Mouse (Mus musculus) myocyte (in vitro differentiated cells): Measurements from ENCODE around the gene Cacna2d3. TPM values are rescaled to one million over a fixed set of nuclear protein-coding genes. Genes with fewer than 3 reads are reported as not detected.

Source experiments
- H3K27me3 ChIP-seq: one replicate; pipeline ENCODE4 v1.6.1; 2011; ENCODE audit not compliant: control insufficient read depth, insufficient read depth, insufficient read length
- H3K36me3 ChIP-seq: one replicate; pipeline ENCODE4 v1.6.1; 2011; ENCODE audit not compliant: control insufficient read depth, insufficient read depth
- H3K4me2 ChIP-seq: one replicate; pipeline ENCODE4 v1.6.1; 2011; ENCODE audit warnings: low read depth, control low read depth
- H3K4me3 ChIP-seq: one replicate; pipeline ENCODE4 v1.5.1; 2011; ENCODE audit warnings: mild to moderate bottlenecking, control low read depth, moderate library complexity
- H3K79me2 ChIP-seq: one replicate; pipeline ENCODE4 v1.6.1; 2011; ENCODE audit not compliant: control insufficient read depth, insufficient read depth
- H3ac ChIP-seq: one replicate; pipeline ENCODE4 v1.6.1; 2011; ENCODE audit not compliant: control insufficient read depth, insufficient read length
- CEBPB ChIP-seq: IDR thresholded peaks from 2 replicates; pipeline ENCODE4 v1.6.1; 2011; ENCODE audit warnings: mild to moderate bottlenecking, moderate library complexity; ENCODE audit not compliant: poor library complexity, insufficient read depth, severe bottlenecking
- E2F4 ChIP-seq: IDR thresholded peaks from one replicate; pipeline ENCODE4 v1.6.1; 2011; ENCODE audit warnings: mild to moderate bottlenecking, control low read depth, moderate library complexity; ENCODE audit not compliant: insufficient read depth
- MAX ChIP-seq: IDR thresholded peaks from one replicate; pipeline ENCODE4 v1.6.1; 2011; ENCODE audit warnings: low read depth, mild to moderate bottlenecking, control low read depth
- MYOD1 ChIP-seq, 3 experiments: IDR thresholded peaks; one replicate each; pipeline ENCODE4 v1.6.1; 2011; ENCODE audit warnings: control low read depth in 2 of 3, low read depth in 2 of 3, mild to moderate bottlenecking in 2 of 3, moderate library complexity in 1 of 3; ENCODE audit not compliant: insufficient read length in 2 of 3, control insufficient read depth in 1 of 3
- MYOG ChIP-seq, 3 experiments: IDR thresholded peaks; one replicate each; pipeline ENCODE4 v1.6.1; 2011; ENCODE audit warnings: control low read depth in 2 of 3, low read depth in 2 of 3, mild to moderate bottlenecking in 2 of 3; ENCODE audit not compliant: insufficient read length in 2 of 3, control insufficient read depth in 1 of 3, insufficient read depth in 1 of 3
- POLR2A ChIP-seq: IDR thresholded peaks from one replicate; pipeline ENCODE4 v1.6.1; 2011; ENCODE audit warnings: low read depth, mild to moderate bottlenecking, control low read depth, moderate library complexity; ENCODE audit not compliant: insufficient read length
- POLR2AphosphoS2 ChIP-seq: IDR thresholded peaks from one replicate; pipeline ENCODE4 v1.6.1; 2011; ENCODE audit warnings: low read depth, control low read depth; ENCODE audit not compliant: insufficient read length
- REST ChIP-seq: IDR thresholded peaks from one replicate; pipeline ENCODE4 v1.6.1; 2011; ENCODE audit warnings: mild to moderate bottlenecking, control low read depth, moderate library complexity; ENCODE audit not compliant: insufficient read depth, insufficient read length
- SRF ChIP-seq: IDR thresholded peaks from one replicate; pipeline ENCODE4 v1.6.1; 2011; ENCODE audit warnings: low read depth; ENCODE audit not compliant: control insufficient read depth, insufficient read length
- TCF12 ChIP-seq: IDR thresholded peaks from one replicate; pipeline ENCODE4 v1.6.1; 2011; ENCODE audit warnings: mild to moderate bottlenecking, control low read depth; ENCODE audit not compliant: poor library complexity, insufficient read depth, severe bottlenecking
- TCF3 ChIP-seq: IDR thresholded peaks from one replicate; pipeline ENCODE4 v1.6.1; 2011; ENCODE audit warnings: low read depth, control low read depth; ENCODE audit not compliant: insufficient read length
- USF1 ChIP-seq: IDR thresholded peaks from one replicate; pipeline ENCODE4 v1.6.1; 2011; ENCODE audit warnings: low read depth, mild to moderate bottlenecking, control low read depth, moderate library complexity
- polyA plus RNA-seq: library from polyadenylated mRNA; unstranded; fragments of >200 nt; fragmentation: generic; extraction: Trizol; gene quantifications from one replicate; pipeline ENCODE4 v1.2.1, GENCODE M21; 2012; ENCODE audit warnings: missing spikeins

Cacna2d3 gene
- polyA plus RNA-seq, 1 experiment: 0.10 TPM

- H3K27me3 ChIP-seq: no peaks in the 10 kb centered on the region
- no peak overlapping the region for H3K4me3 ChIP-seq
- no peaks in the 10 kb centered on the region for H3K36me3 ChIP-seq
- no peak overlapping the region for H3ac ChIP-seq
- no peak for TF ChIP-seq POLR2AphosphoS2
- TF ChIP-seq MYOD1 (IDR thresholded peaks at IDR 0.05; ENCODE audit: control insufficient read depth in 1 of 3, insufficient read length in 2 of 3, low read depth in 2 of 3): no peak
- no peak for TF ChIP-seq MYOG (IDR thresholded peaks at IDR 0.05; ENCODE audit: control insufficient read depth in 1 of 3, insufficient read depth in 1 of 3, insufficient read length in 2 of 3, low read depth in 2 of 3)
- TF ChIP-seq TCF3: no peak
- TF ChIP-seq CEBPB: no peak
- TF ChIP-seq E2F4: no peak
- no peak for TF ChIP-seq USF1
- TF ChIP-seq SRF: no peak
- TF ChIP-seq MAX: no peak
- no peak for TF ChIP-seq REST
- no peak for TF ChIP-seq TCF12
- TF ChIP-seq POLR2A: no peak
- no peaks in the 10 kb centered on the region for H3K79me2 ChIP-seq
- no peak overlapping the region for H3K4me2 ChIP-seq
These were observed 623.9 kb downstream of the Cacna2d3 start for GRCm38 (mm10) chr14:29097776-29098175.

GRCm38 (mm10) chr14:29095431-29095830 lies 626.2 kb downstream of the Cacna2d3 start:
- Histone ChIP-seq H3ac (no peak overlapping the region), H3K4me2 (no peak overlapping the region), H3K4me3 (no peak overlapping the region), H3K27me3 (no peaks in the 10 kb centered on the region), H3K36me3 (no peaks in the 10 kb centered on the region), H3K79me2 (no peaks in the 10 kb centered on the region)
- TF ChIP-seq POLR2AphosphoS2 (no peak), MYOG (IDR thresholded peaks at IDR 0.05; ENCODE audit: control insufficient read depth in 1 of 3, insufficient read depth in 1 of 3, insufficient read length in 2 of 3, low read depth in 2 of 3) (no peak), TCF12 (no peak), CEBPB (no peak), POLR2A (no peak), REST (no peak), TCF3 (no peak), MAX (no peak), E2F4 (no peak), MYOD1 (IDR thresholded peaks at IDR 0.05; ENCODE audit: control insufficient read depth in 1 of 3, insufficient read length in 2 of 3, low read depth in 2 of 3) (no peak), USF1 (no peak), SRF (no peak)

- TF ChIP-seq MAX (no peak), USF1 (no peak), POLR2A (no peak)
- Histone ChIP-seq H3K4me3 (no peak overlapping the region), H3K4me2 (no peak overlapping the region), H3ac (no peak overlapping the region), H3K27me3 (no peaks in the 10 kb centered on the region), H3K79me2 (no peaks in the 10 kb centered on the region), H3K36me3 (no peaks in the 10 kb centered on the region)
These were observed 631.6 kb downstream of the Cacna2d3 start for GRCm38 (mm10) chr14:29090074-29090473.

GRCm38 (mm10) chr14:29086528-29086927 lies 635.1 kb downstream of the Cacna2d3 start:
- TF ChIP-seq POLR2AphosphoS2 (no peak), TCF12 (no peak), USF1 (no peak), POLR2A (no peak), MAX (no peak), MYOG (IDR thresholded peaks at IDR 0.05; ENCODE audit: control insufficient read depth in 1 of 3, insufficient read depth in 1 of 3, insufficient read length in 2 of 3, low read depth in 2 of 3) (no peak), CEBPB (no peak), TCF3 (no peak), SRF (no peak), REST (no peak), MYOD1 (IDR thresholded peaks at IDR 0.05; ENCODE audit: control insufficient read depth in 1 of 3, insufficient read length in 2 of 3, low read depth in 2 of 3) (no peak), E2F4 (no peak)

GRCm38 (mm10) chr14:29085493-29086159 lies 636.0 kb downstream of the Cacna2d3 start:
- no peak overlapping the region for H3ac ChIP-seq
- H3K36me3 ChIP-seq: no peaks in the 10 kb centered on the region
- H3K79me2 ChIP-seq: no peaks in the 10 kb centered on the region
- H3K27me3 ChIP-seq: no peaks in the 10 kb centered on the region
- H3K4me2 ChIP-seq: no peak overlapping the region
- 0 out of 2 replicates have a peak, but pooled peaks have one; percentile 27 for TF ChIP-seq CEBPB
- TF ChIP-seq TCF12: no peak
- no peak overlapping the region for H3K4me3 ChIP-seq

More at GRCm38 (mm10) chr14:29086528-29086927, 635.1 kb downstream of the Cacna2d3 start:
- Histone ChIP-seq H3K27me3 (no peaks in the 10 kb centered on the region), H3K4me2 (no peak overlapping the region), H3K79me2 (no peaks in the 10 kb centered on the region), H3K4me3 (no peak overlapping the region), H3ac (no peak overlapping the region), H3K36me3 (no peaks in the 10 kb centered on the region)
